Mouse (Mus musculus): ENCODE results near the gene Ppp1r16b.

The Ppp1r16b gene

GRCm38 (mm10) chr2:158665098-158665497 is at the start of gene Ppp1r16b:
TSS of gene Ppp1r16b (plus strand) at chr2:158665398.
- DNase-seq, result no peak

- no peak for DNase-seq
Observed at GRCm38 (mm10) chr2:158615702-158616101, 49.5 kb upstream of the Ppp1r16b start.

GRCm38 (mm10) chr2:158616296-158616695 is 48.9 kb upstream of the Ppp1r16b start:
- no peak for DNase-seq

GRCm38 (mm10) chr2:158616790-158617189 is 48.4 kb upstream of the Ppp1r16b start:
- DNase-seq, result no peak

- peak; percentile 93 for DNase-seq
Observed at GRCm38 (mm10) chr2:158624718-158625222, 40.4 kb upstream of the Ppp1r16b start, which contains the start of gene Actr5. TSS of gene Actr5 (plus strand) at chr2:158624888.

GRCm38 (mm10) chr2:158625231-158625630 is 40.0 kb upstream of the Ppp1r16b start:
- peak; percentile 39 for DNase-seq

GRCm38 (mm10) chr2:158625697-158626096 is 39.5 kb upstream of the Ppp1r16b start:
- no peak for DNase-seq

- no peak for DNase-seq
Observed at GRCm38 (mm10) chr2:158628858-158629257, 36.3 kb upstream of the Ppp1r16b start.

GRCm38 (mm10) chr2:158629414-158629813 is 35.8 kb upstream of the Ppp1r16b start:
- DNase-seq, result no peak

- no peak for DNase-seq
Observed at GRCm38 (mm10) chr2:158631873-158632272, 33.3 kb upstream of the Ppp1r16b start.

- peak; percentile 24 for DNase-seq
Observed at GRCm38 (mm10) chr2:158641869-158642268, 23.3 kb upstream of the Ppp1r16b start.

GRCm38 (mm10) chr2:158642587-158642986 is 22.6 kb upstream of the Ppp1r16b start:
- DNase-seq, result no peak

GRCm38 (mm10) chr2:158643791-158644190 is 21.4 kb upstream of the Ppp1r16b start:
- DNase-seq, result no peak

- DNase-seq, result no peak
Observed at GRCm38 (mm10) chr2:158651159-158651908, 13.9 kb upstream of the Ppp1r16b start.

GRCm38 (mm10) chr2:158652985-158653384 is 12.2 kb upstream of the Ppp1r16b start:
- DNase-seq, result peak; percentile 39

GRCm38 (mm10) chr2:158654717-158655116 is 10.5 kb upstream of the Ppp1r16b start:
- no peak for DNase-seq

- no peak for DNase-seq
Observed at GRCm38 (mm10) chr2:158655806-158656205, 9.4 kb upstream of the Ppp1r16b start.

- DNase-seq, result no peak
Observed at GRCm38 (mm10) chr2:158658822-158659221, 6.4 kb upstream of the Ppp1r16b start.

GRCm38 (mm10) chr2:158659346-158659745 is 5.9 kb upstream of the Ppp1r16b start:
- no peak for DNase-seq

GRCm38 (mm10) chr2:158666071-158666800 is 1.0 kb downstream of the Ppp1r16b start:
- no peak for DNase-seq

- DNase-seq, result peak; percentile 26
Observed at GRCm38 (mm10) chr2:158667022-158667670, 1.9 kb downstream of the Ppp1r16b start.

- DNase-seq, result peak; percentile 14
Observed at GRCm38 (mm10) chr2:158667671-158668432, 2.7 kb downstream of the Ppp1r16b start.

All from cerebellum, adult 9-11 months (tissue).